Mouse (Mus musculus) cerebellum, adult 9-10 months (tissue): Measurements from ENCODE around the gene Alpk1.

Experiments used
- DNase-seq: peaks from one replicate; pipeline ENCODE4 v3.0.0; 2022

Gene Alpk1

GRCm38 (mm10) chr3:127661646-127662531, 118.4 kb downstream of the Alpk1 start:
- DNase-seq, result no peak

GRCm38 (mm10) chr3:127660712-127661111, 119.6 kb downstream of the Alpk1 start:
- DNase-seq, result no peak

- DNase-seq, result no peak
Observed at GRCm38 (mm10) chr3:127651742-127652653, 128.3 kb downstream of the Alpk1 start.

DNA sequence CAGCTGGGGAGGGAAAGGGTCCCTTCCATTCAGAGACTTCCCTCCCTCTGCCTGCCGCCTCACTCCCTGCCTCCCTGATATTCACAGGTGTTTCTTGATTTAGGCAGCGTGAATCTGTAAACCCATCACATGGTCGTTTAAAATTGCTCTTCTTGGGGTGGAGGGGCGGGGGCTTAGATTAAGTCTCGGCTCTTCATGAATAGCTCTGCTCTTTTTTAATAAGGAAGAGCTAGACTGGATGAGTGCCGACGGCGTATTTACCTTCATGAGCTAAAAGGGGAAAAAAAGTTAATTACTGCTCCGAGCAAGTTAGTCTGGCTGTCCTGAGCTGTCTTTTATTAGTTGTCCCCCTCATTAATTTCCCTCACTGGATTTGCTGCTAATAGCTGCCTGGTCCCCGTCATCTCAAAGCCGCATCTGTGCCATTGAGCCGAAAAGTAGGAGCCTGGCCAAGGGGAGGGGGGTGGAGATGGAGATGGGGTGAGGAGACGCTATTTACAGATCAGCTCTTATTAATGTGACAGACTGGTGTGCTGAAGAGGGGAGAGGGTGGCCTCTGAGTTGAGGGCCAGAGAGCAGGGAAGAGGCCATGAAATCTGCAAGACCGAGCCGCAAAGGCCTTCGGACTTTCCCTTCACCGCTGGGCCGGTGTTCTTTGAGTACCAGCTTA, 134.0 kb downstream of the Alpk1 start:
- DNase-seq, result no peak

DNA sequence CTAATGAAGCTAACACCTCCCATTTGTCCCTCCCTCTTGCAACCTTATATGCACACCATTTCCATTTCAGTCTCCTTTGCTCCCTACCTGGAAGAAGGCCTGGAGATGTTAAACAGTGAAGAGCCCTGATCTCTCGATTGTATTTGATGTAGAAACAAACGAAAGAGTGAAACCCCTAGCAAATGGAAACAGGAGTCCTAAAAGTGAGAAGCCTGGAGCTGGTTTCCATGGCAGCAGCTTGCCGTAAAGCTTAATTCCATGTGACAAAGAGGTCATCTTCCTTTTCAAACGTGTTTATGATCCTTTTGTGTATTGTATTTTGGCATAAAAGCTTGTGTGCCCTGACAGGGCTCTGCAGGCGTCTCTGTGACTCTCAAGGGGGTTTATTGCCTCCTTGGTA, 138.1 kb downstream of the Alpk1 start:
- no peak for DNase-seq

GRCm38 (mm10) chr3:127640762-127641700, 139.3 kb downstream of the Alpk1 start:
- DNase-seq, result no peak

- DNase-seq, result no peak
Observed at GRCm38 (mm10) chr3:127639875-127640761, 140.2 kb downstream of the Alpk1 start.

DNA sequence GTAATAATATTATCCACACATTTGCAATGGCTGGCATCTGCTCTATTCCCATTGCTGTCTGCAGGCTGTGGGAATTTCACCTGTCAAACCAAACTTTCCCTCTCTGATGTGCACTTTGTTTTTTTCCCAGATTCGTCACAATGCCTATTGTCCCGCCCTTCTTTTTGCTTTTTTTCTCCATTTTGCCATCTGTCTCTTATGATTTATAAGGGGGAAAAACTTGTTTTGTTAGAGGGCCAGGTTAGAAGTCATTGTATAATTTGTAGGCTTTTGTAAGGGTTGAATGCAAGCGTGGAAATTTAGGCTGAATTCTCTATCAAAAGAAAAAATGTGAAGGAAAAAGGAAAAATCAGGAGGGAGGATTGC, 145.4 kb downstream of the Alpk1 start:
- DNase-seq, result no peak

GRCm38 (mm10) chr3:127634101-127634983, 146.0 kb downstream of the Alpk1 start:
- peak; percentile 43 for DNase-seq

- no peak for DNase-seq
Observed at GRCm38 (mm10) chr3:127633080-127634032, 147.0 kb downstream of the Alpk1 start, which contains the start of gene Neurog2. Gene Neurog2 (plus strand): TSS chr3:127633135.

DNA sequence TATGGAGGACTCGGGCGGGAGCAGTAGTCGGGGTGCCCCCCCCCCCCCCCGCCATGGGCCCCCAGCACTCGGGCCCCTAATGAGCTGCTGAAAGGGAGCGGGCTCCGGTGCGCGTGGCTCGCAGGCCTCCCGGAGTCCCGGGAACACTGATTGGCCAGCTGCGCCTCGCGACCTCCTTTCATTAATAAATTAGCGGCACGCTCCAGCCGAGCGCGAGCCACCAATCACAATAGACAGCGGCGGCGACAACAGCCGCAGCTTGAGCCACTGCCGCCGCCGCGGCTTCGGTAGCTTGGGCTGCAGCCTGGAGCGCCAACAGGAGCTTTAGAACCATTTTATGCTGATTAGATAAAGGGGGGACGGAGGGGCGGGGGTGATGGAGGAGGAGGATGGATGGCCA, 147.8 kb downstream of the Alpk1 start:
- DNase-seq, result no peak

- no peak for DNase-seq
Observed at GRCm38 (mm10) chr3:127631582-127631981, 148.7 kb downstream of the Alpk1 start.

- DNase-seq, result no peak
Observed at GRCm38 (mm10) chr3:127630735-127631372, 149.5 kb downstream of the Alpk1 start.

DNA sequence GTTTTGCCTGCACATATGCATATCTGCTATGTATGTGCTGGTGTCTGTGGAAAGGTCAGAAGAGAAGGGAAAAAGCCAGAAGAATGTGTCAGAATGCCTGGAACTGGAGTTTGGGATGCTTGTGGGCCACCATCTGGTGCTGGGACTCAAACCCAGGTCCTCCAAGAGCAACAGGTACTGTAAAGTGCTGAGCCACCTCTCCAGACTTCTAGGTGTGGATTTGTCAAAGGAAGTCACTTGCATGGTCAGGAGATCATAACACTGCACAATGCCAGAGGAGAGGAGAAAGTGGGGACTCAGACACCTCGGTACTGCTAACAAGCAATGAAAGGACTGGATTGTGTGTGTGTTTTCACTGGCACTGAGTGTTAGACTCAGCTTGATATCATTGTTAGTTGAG, 150.1 kb downstream of the Alpk1 start:
- no peak for DNase-seq

- no peak for DNase-seq
Observed at GRCm38 (mm10) chr3:127628311-127629184, 151.8 kb downstream of the Alpk1 start.

GRCm38 (mm10) chr3:127627956-127628310, 152.4 kb downstream of the Alpk1 start:
- DNase-seq, result no peak
